Mouse (Mus musculus): ENCODE measurements around the gene Fbxo22. TPM values are rescaled to one million over a fixed set of nuclear protein-coding genes. Genes with fewer than 3 reads are reported as not detected.
"Not testable (repeated sequence)": the region's sequence is repeated elsewhere in the genome, so short reads cannot be mapped to it uniquely, and the experiment has no call there.

The Fbxo22 gene
- polyA plus RNA-seq, 1 experiment from 2014 or later, result 62.4 TPM

DNA sequence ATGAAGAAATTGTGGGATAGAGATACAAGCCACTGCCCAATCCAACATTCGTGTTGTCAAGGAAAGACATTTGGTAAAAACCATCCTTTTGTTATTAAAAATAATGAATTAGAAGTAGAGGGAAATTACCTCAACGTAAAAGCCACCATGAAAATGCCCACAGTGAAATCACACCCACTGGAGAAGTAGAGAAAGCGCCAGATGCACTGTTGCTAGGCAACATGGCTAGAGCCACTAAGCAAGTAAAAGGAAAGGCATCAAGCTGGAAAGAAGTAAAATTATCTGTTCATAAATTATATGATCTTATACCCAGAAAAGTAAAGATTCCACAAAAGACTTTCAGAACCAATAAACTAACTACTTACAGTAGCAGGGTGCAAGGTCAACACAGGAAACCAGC is 17.5 kb downstream of the Fbxo22 start:
- Histone ChIP-seq H3K27me3 (ENCODE audit: control insufficient read depth, insufficient read depth, low read length) (no peaks in the 10 kb centered on the region), H3K27ac (replicated peaks in 1 of 2; ENCODE audit: control insufficient read depth in 1 of 2, insufficient read depth in 1 of 2, low read depth in 2 of 2, low read length in 2 of 2) (no peak overlapping the region), H3K36me3 (ENCODE audit: control insufficient read depth, insufficient read depth, low read length) (peaks cover 50% of the 10 kb centered on the region), H3K4me2 (ENCODE audit: low read length) (no peak overlapping the region), H3K4me3 (ENCODE audit: control insufficient read depth in 1 of 2, insufficient read depth in 1 of 2, low read depth in 1 of 2, low read length in 2 of 2) (no peak overlapping the region), H3K4me1 (ENCODE audit: control insufficient read depth in 2 of 2, insufficient read depth in 2 of 2, low read length in 2 of 2) (no peaks in the 10 kb centered on the region), H3K9me3 (ENCODE audit: control insufficient read depth, low read length) (no peaks in the 10 kb centered on the region), H3K9ac (ENCODE audit: low read length) (no peak overlapping the region)
- 88% methylated on average over 3 of the region's 3 CpGs for WGBS
- ATAC-seq (ENCODE audit: insufficient number of reproducible peaks, insufficient read depth, low FRiP score, low read depth), result no peak

- H3K4me1 ChIP-seq (ENCODE audit: control insufficient read depth in 2 of 2, insufficient read depth in 2 of 2, low read length in 2 of 2), result no peaks in the 10 kb centered on the region
- no peaks in the 10 kb centered on the region for H3K27me3 ChIP-seq (ENCODE audit: control insufficient read depth, insufficient read depth, low read length)
- no peak overlapping the region for H3K4me2 ChIP-seq (ENCODE audit: low read length)
- H3K4me3 ChIP-seq (ENCODE audit: control insufficient read depth in 1 of 2, insufficient read depth in 1 of 2, low read depth in 1 of 2, low read length in 2 of 2), result no peak overlapping the region
- no peak overlapping the region for H3K9ac ChIP-seq (ENCODE audit: low read length)
- WGBS, result 81% methylated on average over 4 of the region's 4 CpGs
- peaks cover 31% of the 10 kb centered on the region for H3K36me3 ChIP-seq (ENCODE audit: control insufficient read depth, insufficient read depth, low read length)
- H3K9me3 ChIP-seq (ENCODE audit: control insufficient read depth, low read length), result no peaks in the 10 kb centered on the region
- no peak for ATAC-seq (ENCODE audit: insufficient number of reproducible peaks, insufficient read depth, low FRiP score, low read depth)
- H3K27ac ChIP-seq (replicated peaks in 1 of 2; ENCODE audit: control insufficient read depth in 1 of 2, insufficient read depth in 1 of 2, low read depth in 2 of 2, low read length in 2 of 2), result no peak overlapping the region
Measured at GRCm38 (mm10) chr9:55228149-55228548, 19.4 kb downstream of the Fbxo22 start.

DNA sequence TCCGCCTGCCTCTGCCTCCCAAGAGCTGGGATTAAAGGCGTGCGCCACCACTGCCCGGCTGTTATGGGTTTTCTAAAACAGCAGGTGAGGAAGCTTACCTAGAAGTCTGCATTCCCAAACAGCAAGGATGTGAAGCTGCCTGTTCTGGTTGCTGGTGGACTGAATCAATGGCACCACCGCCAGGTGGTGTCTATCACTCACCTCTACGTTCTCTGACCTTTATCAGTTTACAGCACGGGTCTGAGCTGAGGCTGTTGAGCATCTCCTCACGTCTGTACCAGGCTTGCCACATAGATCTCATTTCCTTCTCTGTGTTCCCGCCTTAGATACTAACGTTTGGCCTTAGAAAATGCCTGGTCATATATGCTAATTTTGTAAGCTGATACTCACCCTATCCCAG is 20.3 kb downstream of the Fbxo22 start:
- WGBS, result 52% methylated on average over 10 of the region's 10 CpGs

GRCm38 (mm10) chr9:55231544-55231943 is 22.8 kb downstream of the Fbxo22 start:
- Histone ChIP-seq H3K27ac (replicated peaks in 1 of 2; ENCODE audit: control insufficient read depth in 1 of 2, insufficient read depth in 1 of 2, low read depth in 2 of 2, low read length in 2 of 2) (no peak overlapping the region), H3K9me3 (ENCODE audit: control insufficient read depth, low read length) (no peaks in the 10 kb centered on the region), H3K4me1 (ENCODE audit: control insufficient read depth in 2 of 2, insufficient read depth in 2 of 2, low read length in 2 of 2) (no peaks in the 10 kb centered on the region), H3K4me2 (ENCODE audit: low read length) (no peak overlapping the region), H3K27me3 (ENCODE audit: control insufficient read depth, insufficient read depth, low read length) (no peaks in the 10 kb centered on the region), H3K36me3 (ENCODE audit: control insufficient read depth, insufficient read depth, low read length) (no peaks in the 10 kb centered on the region), H3K9ac (ENCODE audit: low read length) (no peak overlapping the region), H3K4me3 (ENCODE audit: control insufficient read depth in 1 of 2, insufficient read depth in 1 of 2, low read depth in 1 of 2, low read length in 2 of 2) (no peak overlapping the region)
- WGBS, result 55% methylated on average over 6 of the region's 6 CpGs
- no peak for ATAC-seq (ENCODE audit: insufficient number of reproducible peaks, insufficient read depth, low FRiP score, low read depth)

More for the DNA sequence above, 20.3 kb downstream of the Fbxo22 start:
- no peak overlapping the region for H3K4me3 ChIP-seq (ENCODE audit: control insufficient read depth in 1 of 2, insufficient read depth in 1 of 2, low read depth in 1 of 2, low read length in 2 of 2)
- ATAC-seq (ENCODE audit: insufficient number of reproducible peaks, insufficient read depth, low FRiP score, low read depth), result no peak
- no peak overlapping the region for H3K9ac ChIP-seq (ENCODE audit: low read length)
- no peak overlapping the region for H3K4me2 ChIP-seq (ENCODE audit: low read length)
- H3K27ac ChIP-seq (replicated peaks in 1 of 2; ENCODE audit: control insufficient read depth in 1 of 2, insufficient read depth in 1 of 2, low read depth in 2 of 2, low read length in 2 of 2), result no peak overlapping the region
- H3K4me1 ChIP-seq (ENCODE audit: control insufficient read depth in 2 of 2, insufficient read depth in 2 of 2, low read length in 2 of 2), result no peaks in the 10 kb centered on the region
- no peaks in the 10 kb centered on the region for H3K27me3 ChIP-seq (ENCODE audit: control insufficient read depth, insufficient read depth, low read length)
- no peaks in the 10 kb centered on the region for H3K9me3 ChIP-seq (ENCODE audit: control insufficient read depth, low read length)
- peaks cover 23% of the 10 kb centered on the region for H3K36me3 ChIP-seq (ENCODE audit: control insufficient read depth, insufficient read depth, low read length)

- no peak overlapping the region for H3K4me2 ChIP-seq (ENCODE audit: low read length)
- no peak for ATAC-seq (ENCODE audit: insufficient number of reproducible peaks, insufficient read depth, low FRiP score, low read depth)
- WGBS, result 89% methylated on average over 5 of the region's 5 CpGs
- no peaks in the 10 kb centered on the region for H3K9me3 ChIP-seq (ENCODE audit: control insufficient read depth, low read length)
- no peaks in the 10 kb centered on the region for H3K27me3 ChIP-seq (ENCODE audit: control insufficient read depth, insufficient read depth, low read length)
- no peak overlapping the region for H3K4me3 ChIP-seq (ENCODE audit: control insufficient read depth in 1 of 2, insufficient read depth in 1 of 2, low read depth in 1 of 2, low read length in 2 of 2)
- H3K9ac ChIP-seq (ENCODE audit: low read length), result no peak overlapping the region
- no peak overlapping the region for H3K27ac ChIP-seq (replicated peaks in 1 of 2; ENCODE audit: control insufficient read depth in 1 of 2, insufficient read depth in 1 of 2, low read depth in 2 of 2, low read length in 2 of 2)
- no peaks in the 10 kb centered on the region for H3K36me3 ChIP-seq (ENCODE audit: control insufficient read depth, insufficient read depth, low read length)
- H3K4me1 ChIP-seq (ENCODE audit: control insufficient read depth in 2 of 2, insufficient read depth in 2 of 2, low read length in 2 of 2), result no peaks in the 10 kb centered on the region
Measured at GRCm38 (mm10) chr9:55232110-55232509, 23.4 kb downstream of the Fbxo22 start.

DNA sequence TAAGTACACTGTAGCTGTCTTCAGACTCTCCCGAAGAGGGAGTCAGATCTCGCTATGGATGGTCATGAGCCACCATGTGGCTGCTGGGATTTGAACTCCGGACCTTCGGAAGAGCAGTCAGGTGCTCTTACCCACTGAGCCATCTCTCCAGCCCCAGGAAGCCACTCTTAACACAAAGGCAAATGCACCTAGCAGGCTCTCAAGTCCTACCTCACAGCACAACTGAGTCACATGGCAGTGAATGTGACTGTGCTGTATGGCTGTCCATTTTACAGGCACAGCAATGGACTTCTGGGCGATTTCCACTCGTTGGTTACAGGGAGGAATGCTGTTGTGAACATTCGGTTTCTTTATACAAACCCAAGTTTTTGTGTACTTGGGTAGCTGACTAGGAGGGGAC is 23.9 kb downstream of the Fbxo22 start:
- no peaks in the 10 kb centered on the region for H3K9me3 ChIP-seq (ENCODE audit: control insufficient read depth, low read length)
- H3K4me2 ChIP-seq (ENCODE audit: low read length), result no peak overlapping the region
- WGBS, result 83% methylated on average over 7 of the region's 7 CpGs
- no peaks in the 10 kb centered on the region for H3K4me1 ChIP-seq (ENCODE audit: control insufficient read depth in 2 of 2, insufficient read depth in 2 of 2, low read length in 2 of 2)
- no peaks in the 10 kb centered on the region for H3K27me3 ChIP-seq (ENCODE audit: control insufficient read depth, insufficient read depth, low read length)
- ATAC-seq (ENCODE audit: insufficient number of reproducible peaks, insufficient read depth, low FRiP score, low read depth), result no peak
- no peaks in the 10 kb centered on the region for H3K36me3 ChIP-seq (ENCODE audit: control insufficient read depth, insufficient read depth, low read length)
- no peak overlapping the region for H3K4me3 ChIP-seq (ENCODE audit: control insufficient read depth in 1 of 2, insufficient read depth in 1 of 2, low read depth in 1 of 2, low read length in 2 of 2)
- H3K27ac ChIP-seq (replicated peaks in 1 of 2; ENCODE audit: control insufficient read depth in 1 of 2, insufficient read depth in 1 of 2, low read depth in 2 of 2, low read length in 2 of 2), result no peak overlapping the region
- H3K9ac ChIP-seq (ENCODE audit: low read length), result no peak overlapping the region

DNA sequence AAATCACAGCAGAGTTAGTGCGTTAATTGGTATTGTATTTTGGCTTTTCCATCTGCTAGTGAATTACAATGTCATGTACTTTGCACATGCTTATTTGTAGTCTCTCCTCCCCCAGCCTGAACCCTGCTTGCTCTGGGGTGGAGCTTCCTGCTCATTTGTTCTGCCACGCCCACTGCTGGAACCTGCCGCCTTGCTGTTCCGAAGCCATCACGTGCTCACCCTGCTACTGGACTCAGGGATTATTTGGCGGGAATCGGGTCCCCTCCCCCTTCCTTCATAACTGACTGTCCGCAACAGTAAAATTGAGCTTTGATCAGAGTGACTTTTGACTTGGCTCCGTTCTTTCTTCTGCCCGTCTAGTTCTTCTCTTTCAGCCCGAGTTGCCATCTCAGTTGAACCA is 24.4 kb downstream of the Fbxo22 start:
- H3K36me3 ChIP-seq (ENCODE audit: control insufficient read depth, insufficient read depth, low read length); H3K9me3 ChIP-seq (ENCODE audit: control insufficient read depth, low read length); H3K27ac ChIP-seq (replicated peaks in 1 of 2; ENCODE audit: control insufficient read depth in 1 of 2, insufficient read depth in 1 of 2, low read depth in 2 of 2, low read length in 2 of 2); ATAC-seq (ENCODE audit: insufficient number of reproducible peaks, insufficient read depth, low FRiP score, low read depth); H3K9ac ChIP-seq (ENCODE audit: low read length); H3K4me3 ChIP-seq (ENCODE audit: control insufficient read depth in 1 of 2, insufficient read depth in 1 of 2, low read depth in 1 of 2, low read length in 2 of 2); H3K4me1 ChIP-seq (ENCODE audit: control insufficient read depth in 2 of 2, insufficient read depth in 2 of 2, low read length in 2 of 2); H3K4me2 ChIP-seq (ENCODE audit: low read length); H3K27me3 ChIP-seq (ENCODE audit: control insufficient read depth, insufficient read depth, low read length): not testable (repeated sequence)
- WGBS, result 54% methylated on average over 11 of the region's 11 CpGs

- 73% methylated on average over 13 of the region's 13 CpGs for WGBS
- no peak for ATAC-seq (ENCODE audit: insufficient number of reproducible peaks, insufficient read depth, low FRiP score, low read depth)
- Histone ChIP-seq H3K36me3 (ENCODE audit: control insufficient read depth, insufficient read depth, low read length) (no peaks in the 10 kb centered on the region), H3K27me3 (ENCODE audit: control insufficient read depth, insufficient read depth, low read length) (no peaks in the 10 kb centered on the region), H3K4me2 (ENCODE audit: low read length) (no peak overlapping the region), H3K9ac (ENCODE audit: low read length) (no peak overlapping the region), H3K4me3 (ENCODE audit: control insufficient read depth in 1 of 2, insufficient read depth in 1 of 2, low read depth in 1 of 2, low read length in 2 of 2) (no peak overlapping the region), H3K4me1 (ENCODE audit: control insufficient read depth in 2 of 2, insufficient read depth in 2 of 2, low read length in 2 of 2) (no peaks in the 10 kb centered on the region), H3K9me3 (ENCODE audit: control insufficient read depth, low read length) (no peaks in the 10 kb centered on the region), H3K27ac (replicated peaks in 1 of 2; ENCODE audit: control insufficient read depth in 1 of 2, insufficient read depth in 1 of 2, low read depth in 2 of 2, low read length in 2 of 2) (no peak overlapping the region)
Measured at GRCm38 (mm10) chr9:55236235-55237165, 27.8 kb downstream of the Fbxo22 start.

Measured in heart, embryonic 14.5 days (tissue).